Mouse (Mus musculus): ENCODE measurements around the gene Sh3bp5. TPM values are rescaled to one million over a fixed set of nuclear protein-coding genes. Genes with fewer than 3 reads are reported as not detected.
A peak's percentile ranks its signal among the peaks of the same experiment; 100 is the strongest.
"Not testable (repeated sequence)": the region's sequence is repeated elsewhere in the genome, so short reads cannot be mapped to it uniquely, and the experiment has no call there.

Sh3bp5 gene
- total RNA-seq (2015) (52.3 and 52.8 TPM in 2 replicates), total RNA-seq (2017) (26.4 and 36.1 TPM in 2 replicates)

DNA sequence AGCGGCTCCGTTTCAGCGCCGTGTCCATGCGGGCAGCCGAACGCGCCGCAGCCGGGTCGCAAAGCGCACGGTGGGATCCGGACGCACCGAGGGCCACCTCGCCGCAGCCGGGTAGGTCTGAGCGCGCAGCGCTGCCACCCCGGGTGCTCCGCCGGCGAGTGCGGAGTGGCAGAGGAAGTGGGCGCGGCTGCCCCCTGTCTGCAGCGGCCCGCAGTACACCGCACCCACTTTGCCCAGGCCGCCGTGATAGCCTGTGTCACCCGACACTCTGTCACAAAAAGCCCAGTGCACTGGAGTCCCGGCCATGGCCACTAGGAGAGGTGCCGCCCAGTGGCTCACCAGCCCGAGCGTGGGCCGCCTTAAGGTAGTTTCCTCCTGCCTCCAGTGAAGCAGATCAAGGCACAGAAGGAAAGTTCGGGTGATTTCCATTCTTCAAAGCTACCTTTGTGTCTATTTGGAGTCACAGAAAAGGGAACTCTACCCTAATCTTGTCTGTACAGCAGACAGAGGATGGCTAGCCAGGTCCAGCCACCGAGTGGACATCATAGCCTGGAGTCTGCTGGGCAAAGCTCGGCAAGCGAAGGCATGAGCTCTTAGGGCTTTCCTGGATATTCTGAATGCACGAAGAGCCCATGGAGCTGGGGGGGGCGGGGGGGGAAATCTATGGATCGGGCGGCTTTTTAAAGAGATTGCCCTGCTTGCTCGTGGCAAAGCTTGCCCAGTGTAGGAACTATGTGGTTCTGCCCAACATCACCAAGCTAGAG lies at the start of gene Sh3bp5:
TSS of gene Sh3bp5 (minus strand) at position 149 of the 764 bp plus-strand sequence.
- ATAC-seq (ENCODE audit: poor library complexity, severe bottlenecking): peak; percentile 99

DNA sequence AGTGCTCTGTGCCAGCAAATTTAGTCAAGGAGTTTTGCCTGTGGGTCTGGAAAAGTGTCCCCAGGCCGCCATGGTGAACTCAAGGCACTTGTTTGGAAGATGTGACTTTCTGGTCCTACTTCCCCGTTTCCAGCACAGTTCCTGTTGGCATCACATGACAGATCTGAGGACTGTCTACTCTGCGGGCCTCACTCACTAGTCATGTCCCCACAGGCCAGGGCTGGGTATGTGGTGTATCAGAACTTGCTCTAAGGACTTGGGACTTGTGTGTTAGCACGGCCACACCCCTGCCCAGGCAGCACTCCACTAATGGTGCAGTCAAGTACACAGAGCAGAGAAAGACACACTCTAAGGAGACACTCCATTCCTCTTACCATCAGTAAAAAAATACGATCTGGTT lies 46.5 kb upstream of the Sh3bp5 start:
- ATAC-seq (ENCODE audit: poor library complexity, severe bottlenecking): no peak

DNA sequence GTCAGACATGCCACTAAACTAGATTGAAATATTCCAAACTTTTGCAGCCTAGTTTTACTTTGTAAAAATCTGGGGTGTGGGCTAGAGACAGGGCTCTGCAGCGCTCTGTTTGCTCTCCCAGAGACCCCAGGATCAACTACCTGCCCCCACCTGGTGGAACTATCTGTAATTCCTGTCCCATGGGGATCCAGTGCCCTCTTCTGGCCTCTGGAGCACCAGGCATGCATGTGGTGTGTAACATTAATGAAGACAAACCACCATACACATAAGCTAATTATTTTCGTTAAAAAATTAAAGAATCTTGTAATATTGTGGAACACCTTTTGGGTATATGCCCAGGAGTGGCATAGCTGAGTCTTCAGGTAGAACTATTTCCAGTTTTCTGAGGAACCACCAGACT lies 37.4 kb upstream of the Sh3bp5 start:
- no peak for ATAC-seq (ENCODE audit: poor library complexity, severe bottlenecking)

DNA sequence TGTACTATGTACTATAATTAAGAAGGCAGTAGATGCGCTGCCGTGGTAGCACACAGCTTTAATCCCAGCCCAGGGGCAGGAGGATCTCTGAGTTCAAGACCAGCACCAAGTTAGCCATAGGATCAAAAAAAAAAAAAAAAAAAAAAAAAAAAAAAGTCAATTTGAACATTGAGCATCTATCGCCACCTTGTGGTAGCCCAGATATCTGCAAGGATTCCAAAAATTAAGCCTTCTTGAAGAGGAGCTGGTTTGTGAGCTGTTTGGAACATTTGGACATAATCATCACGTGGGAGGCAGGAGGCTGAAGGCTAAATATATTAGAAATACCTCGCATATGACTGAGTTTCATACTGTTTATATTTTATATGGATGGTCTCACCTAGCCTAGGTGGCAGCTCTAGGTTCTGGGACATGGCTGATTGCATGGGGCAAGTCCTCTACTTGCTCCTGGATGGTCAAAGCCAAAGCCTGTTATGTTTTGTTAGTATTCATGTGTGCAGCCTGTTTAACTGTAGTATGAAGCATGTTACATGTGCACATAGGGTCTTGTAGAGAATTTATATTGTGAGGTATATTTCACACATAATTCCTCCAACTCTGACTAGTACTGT lies 36.7 kb upstream of the Sh3bp5 start:
- peak; percentile 54 for ATAC-seq (ENCODE audit: poor library complexity, severe bottlenecking)

DNA sequence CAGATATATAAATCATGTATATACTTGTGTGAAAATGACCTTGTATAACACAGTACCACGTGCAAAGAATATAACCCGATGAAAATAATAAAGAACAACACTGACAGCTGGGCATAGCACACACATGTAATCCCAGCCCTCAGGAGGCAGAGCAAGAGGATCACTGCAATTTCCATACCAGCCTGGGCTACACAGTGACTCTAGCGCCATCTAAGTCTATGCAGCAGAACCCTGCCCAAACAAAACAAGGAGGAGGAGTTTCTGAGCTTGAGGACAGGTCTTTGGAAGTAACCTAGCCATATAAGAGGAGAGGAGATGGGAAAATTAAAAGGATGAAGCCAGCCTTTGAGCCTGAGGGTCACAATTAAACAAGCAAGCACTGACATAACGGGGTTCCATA lies 33.8 kb upstream of the Sh3bp5 start:
- ATAC-seq (ENCODE audit: poor library complexity, severe bottlenecking): no peak

DNA sequence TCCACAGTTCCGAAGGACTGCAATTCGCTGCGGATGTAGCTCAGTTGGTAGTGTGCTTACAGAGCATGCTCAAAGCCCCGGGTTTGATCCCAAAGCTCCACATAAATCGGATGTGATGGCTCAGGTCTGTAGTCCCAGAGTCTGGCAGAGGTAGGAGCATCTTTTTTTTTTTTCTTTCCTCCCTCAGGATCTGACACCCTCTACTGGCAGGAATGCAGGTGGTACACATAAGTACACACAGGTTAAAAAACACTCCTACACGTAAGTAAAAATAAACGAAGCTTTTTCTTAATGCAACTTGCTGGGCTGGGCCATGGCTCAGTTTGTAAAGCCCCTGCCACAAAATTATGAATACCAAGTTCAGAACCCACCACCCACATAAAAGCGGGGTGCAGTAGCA lies 28.3 kb upstream of the Sh3bp5 start:
- ATAC-seq (ENCODE audit: poor library complexity, severe bottlenecking): no peak

DNA sequence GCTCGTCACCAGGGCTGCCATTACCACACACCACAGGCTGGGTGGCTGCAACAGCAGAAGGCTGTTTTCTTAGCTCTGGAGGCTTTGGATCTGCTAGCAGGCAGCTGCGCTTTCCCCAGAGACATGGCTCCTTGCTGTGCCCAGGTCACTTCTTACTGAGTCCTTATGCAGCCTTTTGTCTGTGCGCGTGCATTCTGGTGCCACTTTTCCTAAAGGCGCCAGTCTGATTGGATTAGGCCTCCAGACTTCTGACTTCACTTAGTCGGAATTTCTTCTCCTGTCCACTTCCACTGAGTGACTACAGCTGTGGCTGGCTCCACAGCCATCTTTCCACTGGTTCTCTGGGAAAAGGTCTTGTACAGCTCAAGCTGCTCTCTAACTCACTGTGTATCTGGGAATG lies 27.0 kb upstream of the Sh3bp5 start:
- ATAC-seq (ENCODE audit: poor library complexity, severe bottlenecking): no peak

DNA sequence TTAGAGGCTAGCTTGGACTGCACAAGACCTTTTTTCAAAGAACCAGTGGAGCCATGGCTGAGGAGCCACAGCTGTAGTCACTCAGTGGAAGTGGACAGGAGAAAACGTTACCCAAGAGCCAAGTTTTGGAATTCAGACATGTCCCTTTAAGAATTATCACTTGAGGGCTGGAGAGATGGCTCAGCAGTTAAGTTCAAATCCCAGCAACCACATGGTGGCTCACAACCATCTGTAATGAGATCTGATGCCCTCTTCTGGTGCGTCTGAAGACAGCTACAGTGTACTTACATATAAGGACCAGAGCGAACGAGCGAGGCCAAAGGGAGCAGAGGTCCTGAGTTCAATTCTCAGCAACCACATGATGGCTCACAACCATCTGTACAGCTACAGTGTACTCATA lies 26.3 kb upstream of the Sh3bp5 start:
- not testable (repeated sequence) for ATAC-seq (ENCODE audit: poor library complexity, severe bottlenecking)

DNA sequence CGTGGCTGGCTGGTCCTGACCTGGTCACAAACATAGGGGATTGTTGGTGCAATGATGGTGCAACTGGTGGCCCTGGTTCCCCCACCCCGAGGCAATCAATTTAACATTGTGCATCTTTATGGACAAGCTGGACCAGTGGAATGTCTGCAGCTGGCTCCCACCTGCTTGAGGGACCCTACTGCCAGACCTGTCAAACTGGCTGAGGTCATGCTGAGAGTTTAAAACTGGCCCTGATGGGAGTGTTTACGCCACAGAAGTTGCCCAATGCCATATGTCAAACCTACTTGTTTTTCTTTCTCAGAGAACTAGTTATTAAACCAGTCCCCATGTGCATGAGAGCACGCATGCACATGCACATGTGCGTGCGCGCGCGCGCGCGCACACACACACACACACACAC lies 22.1 kb upstream of the Sh3bp5 start:
- no peak for ATAC-seq (ENCODE audit: poor library complexity, severe bottlenecking)

DNA sequence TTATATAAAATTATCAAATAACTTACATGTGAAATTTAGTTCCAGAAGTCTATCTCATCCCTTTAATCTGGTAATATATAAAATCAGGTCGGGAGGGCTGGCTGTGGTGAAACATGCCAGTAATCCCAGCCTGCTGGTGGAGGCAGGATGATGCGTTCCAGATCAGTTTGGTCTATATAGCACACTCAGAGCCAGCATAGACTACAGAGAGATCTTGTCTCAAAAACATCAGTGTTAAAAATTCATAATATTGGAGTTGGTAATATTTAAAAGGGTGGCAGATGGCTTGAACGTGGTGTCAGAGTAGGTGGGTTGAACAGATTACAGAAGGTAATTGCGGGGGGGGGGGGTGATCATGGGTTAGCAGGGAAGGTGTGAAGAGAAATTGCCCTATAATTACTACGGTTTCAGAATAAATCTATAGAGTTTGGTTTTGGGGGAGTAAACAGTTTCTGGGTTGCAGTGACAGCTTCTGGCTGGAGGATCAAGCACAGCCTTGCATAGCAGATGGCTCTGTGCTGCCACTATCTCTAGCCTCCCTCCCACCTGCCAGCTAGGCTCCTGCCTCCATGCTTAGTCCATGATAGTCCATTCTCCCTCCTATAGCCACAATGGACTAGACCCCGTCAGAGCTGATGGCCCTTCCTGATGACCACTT lies 20.3 kb upstream of the Sh3bp5 start:
- no peak for ATAC-seq (ENCODE audit: poor library complexity, severe bottlenecking)

DNA sequence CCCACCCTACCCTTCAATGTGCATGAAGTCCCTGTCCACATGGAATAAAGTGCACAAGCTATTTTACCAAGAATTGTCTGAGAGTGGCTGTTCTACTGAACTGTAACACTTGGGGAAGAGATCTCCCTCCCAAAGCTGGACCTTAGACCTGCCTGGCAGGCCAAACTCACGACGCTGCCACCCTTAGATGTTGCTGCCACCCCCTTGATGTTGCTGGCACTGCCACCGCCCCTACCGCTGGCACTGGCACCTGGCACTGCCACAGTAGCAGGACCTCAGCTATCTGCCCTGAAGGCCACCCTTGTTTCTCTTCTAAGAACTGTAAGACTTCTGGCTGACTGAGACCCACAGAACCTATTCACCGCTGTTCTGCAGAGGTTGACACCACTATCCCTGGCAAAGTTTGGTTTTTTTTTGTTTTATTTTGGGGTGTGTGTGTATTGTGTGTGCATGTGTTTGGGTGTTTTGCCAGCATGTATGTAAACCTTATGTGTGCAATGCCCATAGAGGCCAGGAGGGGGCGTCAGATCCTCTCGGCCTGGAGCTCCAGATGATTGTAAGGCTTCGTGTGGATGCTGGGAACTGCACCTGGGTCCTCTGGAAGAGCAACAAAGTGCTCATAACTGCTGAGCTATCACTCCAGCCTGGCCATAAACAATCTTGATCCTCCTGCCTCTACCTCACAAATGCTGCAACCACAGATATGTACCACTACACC lies 19.1 kb upstream of the Sh3bp5 start:
- ATAC-seq (ENCODE audit: poor library complexity, severe bottlenecking): no peak

DNA sequence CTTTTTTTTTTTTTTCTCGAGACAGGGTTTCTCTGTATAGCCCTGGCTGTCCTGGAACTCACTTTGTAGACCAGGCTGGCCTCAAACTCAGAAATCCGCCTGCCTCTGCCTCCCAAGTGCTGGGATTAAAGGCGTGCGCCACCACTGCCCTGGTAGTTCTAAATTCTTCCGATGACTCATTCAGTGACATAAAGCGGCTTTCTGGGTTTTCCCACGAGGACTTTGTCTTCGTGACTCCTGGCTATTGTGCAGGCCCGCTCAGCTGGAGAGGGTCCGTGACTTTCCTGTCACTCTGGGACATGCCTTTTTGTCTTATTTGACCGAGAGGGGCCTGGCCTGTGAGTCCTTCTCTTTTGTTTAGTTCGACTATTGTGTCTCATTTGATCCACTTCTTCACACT lies 18.1 kb upstream of the Sh3bp5 start:
- ATAC-seq (ENCODE audit: poor library complexity, severe bottlenecking): not testable (repeated sequence)

DNA sequence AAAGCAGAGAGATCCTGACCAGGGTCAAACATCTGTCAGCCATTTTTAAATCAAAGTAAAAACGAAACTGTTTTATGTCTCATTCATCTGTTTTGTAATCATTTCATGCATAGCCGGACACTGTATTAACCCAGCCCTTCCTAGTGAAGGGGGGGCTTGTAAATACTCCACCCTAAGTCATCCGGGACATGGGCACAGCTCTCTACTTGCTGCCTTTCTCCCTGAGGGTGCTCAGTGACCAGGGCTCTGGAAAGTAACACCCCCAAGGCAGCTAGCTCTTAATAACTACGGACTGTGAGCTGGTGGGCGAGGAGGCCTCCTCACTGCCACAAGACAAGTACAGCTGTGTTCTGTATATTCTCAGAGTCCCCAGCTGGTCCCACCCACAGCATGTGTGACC lies 13.1 kb upstream of the Sh3bp5 start:
- ATAC-seq (ENCODE audit: poor library complexity, severe bottlenecking): no peak

DNA sequence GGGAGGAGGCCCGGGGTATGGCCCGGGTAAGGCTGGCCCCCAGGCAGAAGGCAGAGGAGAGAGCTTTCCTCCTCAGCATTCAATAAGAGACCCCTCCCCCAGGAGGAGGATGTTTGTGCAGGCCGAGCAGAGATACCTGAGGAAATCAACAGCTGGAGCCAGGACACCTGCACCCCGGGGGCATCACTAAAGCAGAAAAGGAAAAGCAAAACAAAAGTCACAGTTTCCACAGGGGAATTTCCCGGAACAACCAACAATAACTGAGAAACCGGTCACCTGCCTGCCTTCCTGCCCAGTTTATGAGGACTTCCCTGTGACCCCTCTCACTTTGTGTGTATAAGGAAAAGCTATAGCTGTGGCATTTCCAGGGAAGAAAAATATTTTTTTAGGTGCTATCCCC lies 7.7 kb upstream of the Sh3bp5 start:
- no peak for ATAC-seq (ENCODE audit: poor library complexity, severe bottlenecking)

DNA sequence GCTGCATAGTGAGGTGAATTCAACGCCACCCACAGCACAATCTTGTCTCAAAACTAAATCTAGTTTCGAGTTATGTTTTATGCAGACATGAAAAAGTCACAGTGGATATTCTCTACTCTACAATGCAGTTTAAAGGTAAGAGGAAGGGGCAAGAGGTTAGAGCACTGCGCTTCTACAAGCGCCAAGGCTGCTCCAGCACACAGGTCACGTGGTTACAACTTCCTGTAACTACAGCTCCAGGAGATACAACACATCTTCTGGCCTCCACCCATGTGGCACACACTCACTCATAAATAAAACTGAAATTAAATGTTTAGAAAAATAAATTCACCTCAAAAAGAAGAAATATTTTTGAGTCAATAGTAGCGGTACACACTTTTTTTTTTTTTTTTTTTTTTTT lies 4.8 kb upstream of the Sh3bp5 start:
- ATAC-seq (ENCODE audit: poor library complexity, severe bottlenecking): no peak

DNA sequence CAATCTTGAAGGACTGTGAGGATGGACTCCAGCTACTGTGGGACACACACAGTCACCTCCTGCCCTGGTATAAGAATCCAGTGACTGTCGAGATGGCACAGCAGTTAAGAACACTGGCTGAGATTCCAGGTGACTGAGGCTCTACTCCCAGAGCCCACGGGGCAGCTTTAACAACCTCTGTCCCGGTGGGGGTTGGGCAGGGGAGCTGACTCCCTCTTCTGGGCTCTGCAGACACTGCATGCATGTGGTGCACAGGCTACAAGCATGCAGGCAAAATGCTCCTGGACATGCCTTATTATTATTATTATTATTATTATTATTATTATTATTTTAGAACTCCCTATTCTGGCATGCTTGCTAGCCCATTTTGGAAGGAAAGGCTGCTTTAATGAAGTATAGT lies 4.4 kb upstream of the Sh3bp5 start:
- no peak for ATAC-seq (ENCODE audit: poor library complexity, severe bottlenecking)

DNA sequence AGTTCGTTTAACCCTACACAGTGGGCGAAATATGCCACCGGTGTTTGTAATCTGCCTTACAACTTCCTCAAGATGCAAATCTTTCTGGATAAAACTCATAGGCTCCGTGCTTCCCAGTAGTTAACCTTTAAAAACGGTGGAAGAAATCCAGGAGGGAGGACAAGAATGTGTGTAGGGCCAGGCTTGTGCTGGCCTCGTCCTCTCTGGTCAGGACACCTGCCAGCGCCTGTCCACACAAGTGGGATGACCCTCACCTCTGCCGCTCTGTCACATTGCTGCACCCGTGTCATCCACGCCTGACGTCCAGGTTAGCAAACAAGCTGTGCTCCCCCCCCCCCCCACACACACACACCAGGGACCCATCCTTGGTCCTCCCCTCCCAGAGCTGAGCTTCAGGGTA lies 3.4 kb upstream of the Sh3bp5 start:
- no peak for ATAC-seq (ENCODE audit: poor library complexity, severe bottlenecking)

DNA sequence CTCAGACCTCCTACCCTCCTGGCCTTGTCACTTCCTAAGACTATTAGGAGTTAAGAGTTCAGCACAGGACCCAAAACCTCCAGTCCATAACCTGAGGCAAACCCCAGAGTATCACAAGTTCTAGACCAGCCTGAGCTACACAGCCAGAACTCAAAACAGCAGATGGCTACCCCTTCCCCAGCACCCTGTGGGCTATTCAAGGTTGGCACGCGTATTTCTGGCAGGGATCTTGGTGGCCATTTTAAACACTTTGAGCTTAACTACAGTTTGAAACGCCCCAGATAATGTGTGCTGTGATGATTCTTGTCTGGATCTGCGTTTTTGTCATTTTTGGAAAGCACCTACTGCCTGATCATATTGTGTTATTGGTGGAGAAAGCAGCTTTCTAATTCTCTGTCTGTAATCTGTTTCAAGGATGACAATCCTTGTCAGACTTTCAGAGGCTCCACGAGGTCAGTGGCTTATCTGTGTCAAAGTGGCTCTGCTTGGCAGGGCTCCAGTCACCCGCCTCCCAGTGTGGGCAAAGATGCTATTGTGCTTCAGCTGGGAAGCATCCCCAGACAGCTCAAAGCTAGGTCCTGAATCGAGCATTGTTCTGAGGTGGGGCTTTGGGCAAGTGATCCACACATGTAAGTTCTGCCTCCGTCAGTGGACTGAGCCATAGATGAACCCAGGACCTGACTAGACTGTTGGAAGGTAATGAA lies 2.1 kb upstream of the Sh3bp5 start:
- no peak for ATAC-seq (ENCODE audit: poor library complexity, severe bottlenecking)

DNA sequence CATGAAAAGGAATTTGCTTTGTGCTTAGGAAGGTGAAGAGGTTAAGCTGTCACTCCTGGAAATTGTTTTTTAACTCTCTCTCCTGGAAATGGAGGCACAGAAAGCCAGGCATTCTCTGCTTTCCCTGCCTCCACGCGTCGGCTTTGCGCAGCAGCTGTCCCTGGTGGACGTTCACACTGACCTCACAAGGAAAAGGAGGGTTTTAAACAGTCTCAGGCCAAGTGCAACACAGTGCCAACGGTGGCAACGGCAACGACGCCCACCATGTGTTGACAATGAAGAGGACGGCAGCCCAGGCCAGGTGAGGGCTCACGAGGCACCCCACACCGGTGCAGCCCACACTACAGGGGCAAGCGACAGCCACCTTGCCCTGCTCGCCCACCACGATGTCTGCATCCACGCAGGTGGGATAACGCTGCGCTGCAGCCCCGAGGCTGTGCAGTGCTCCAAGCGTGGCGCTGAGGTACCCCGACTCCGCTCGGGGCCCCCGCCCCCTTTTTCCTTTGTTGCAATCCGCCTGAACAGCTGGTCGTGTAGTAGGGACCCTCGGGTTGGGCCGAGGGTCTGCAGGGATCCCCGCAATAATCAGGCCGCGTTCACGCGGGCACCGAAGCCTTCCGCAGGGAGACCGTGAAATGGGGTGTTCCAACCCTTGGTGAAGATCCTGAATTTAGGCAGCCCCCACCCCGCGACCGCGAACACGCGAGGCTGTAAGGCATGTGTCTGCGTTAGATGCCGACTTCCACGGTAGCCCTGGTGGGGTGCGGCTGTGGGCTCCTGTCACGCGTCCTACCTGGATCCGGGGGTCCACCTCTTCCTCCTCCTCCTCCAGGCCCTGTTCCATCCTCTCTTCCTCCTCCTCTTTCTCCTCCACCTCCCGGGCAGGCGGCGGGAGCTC lies 611 bp downstream of the Sh3bp5 start:
- 0 out of 2 replicates have a peak, but pooled peaks have one; percentile 4 for ATAC-seq (ENCODE audit: poor library complexity, severe bottlenecking)

DNA sequence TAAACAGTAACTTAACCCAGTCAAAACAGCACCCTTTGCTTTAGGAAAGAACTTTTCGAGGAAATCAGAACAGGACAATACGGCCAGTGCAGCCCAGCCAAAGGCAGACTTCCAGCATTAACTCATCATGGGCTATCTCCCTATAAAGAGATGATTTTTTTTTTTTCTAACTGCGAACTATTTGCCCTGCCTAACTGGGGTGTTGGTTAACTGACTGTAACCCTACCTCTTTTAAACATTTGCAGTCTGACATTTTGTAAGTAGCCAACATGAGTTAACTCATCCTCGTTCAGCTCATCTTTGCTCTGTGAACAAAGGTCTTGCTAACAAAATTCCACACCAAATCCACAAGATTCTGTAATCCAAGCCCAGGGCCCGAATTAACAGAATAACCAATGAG lies 1.5 kb downstream of the Sh3bp5 start:
- no peak for ATAC-seq (ENCODE audit: poor library complexity, severe bottlenecking)

All from megakaryocyte, adult 5-6 weeks (primary cell).